Mouse (Mus musculus) B cell, adult 2 months (primary cell): Measurements from ENCODE around the gene Emc3.

ENCODE experiments used
- DNase-seq, 2 experiments: peaks; one replicate each; pipeline ENCODE4 v3.0.0; 2022

Gene Emc3

DNA sequence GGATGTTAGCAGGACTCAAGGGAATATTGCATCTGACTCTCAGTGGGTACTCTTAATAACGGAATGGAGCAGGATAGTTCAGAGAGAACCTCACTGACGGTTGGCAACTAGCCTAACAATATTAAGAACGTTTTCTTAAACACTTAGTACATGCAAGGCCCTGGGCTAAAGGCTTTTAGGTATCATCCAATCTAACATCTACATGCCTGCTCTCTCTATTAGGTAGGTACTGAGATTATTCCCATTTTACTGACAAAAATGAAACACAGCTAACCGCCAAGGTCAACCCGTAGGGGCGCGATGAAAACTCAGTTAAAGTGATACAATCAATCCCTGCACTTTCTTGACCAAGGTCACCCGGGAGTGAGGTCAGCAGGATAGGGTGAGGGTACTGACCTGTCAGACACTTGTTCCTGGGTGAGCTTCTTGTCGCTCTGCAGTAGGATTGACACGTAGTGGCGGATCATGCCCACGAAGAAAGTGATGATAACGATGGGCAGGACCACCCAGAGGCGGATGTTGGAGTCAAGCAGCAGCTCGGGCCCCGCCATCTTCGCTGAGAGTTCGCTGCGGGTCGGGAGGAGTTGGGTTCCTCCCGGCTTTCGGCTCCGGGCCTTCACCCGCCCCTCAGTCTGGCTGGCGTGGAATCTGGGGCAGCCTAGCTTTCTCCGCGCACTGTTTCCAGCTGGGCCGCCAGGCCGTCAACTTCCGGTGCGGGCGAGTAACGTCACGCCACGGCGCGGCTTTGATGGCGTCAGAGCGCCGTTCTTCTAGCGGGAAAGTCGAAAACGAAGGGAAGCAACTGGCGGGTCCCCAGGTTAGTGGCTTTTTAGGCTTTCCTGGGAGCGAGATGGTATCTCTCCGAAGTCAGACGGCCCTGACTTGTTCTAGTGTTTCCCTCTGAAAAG lies at the start of gene Emc3, which contains the start of gene Fancd2:
Emc3 (minus strand) TSS at position 721 of the 908 bp plus-strand sequence.
Fancd2 (plus strand) TSS at position 751 of the 908 bp plus-strand sequence.
- peak; percentile 97 for DNase-seq

DNA sequence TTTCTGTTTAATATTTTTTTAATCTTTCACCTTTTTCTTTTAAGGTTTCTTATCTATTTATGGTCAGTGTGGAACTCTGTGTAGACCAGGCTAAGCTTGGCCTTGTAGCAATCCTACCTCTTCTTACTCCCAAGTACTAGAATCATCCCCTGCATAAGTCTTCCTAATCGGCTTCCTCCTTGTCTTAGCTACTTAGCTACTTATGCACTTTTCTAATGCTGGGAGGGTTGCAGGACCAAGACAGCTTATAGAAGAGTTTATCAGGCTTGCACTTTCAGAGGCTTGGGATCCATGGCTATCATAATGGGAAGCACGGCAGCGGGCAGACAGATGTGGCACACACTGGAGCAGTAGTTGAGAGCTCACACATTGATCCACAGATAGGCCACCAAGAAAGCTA lies 47.9 kb upstream of the Emc3 start:
- no peak for DNase-seq

- no peak for DNase-seq
These were observed 44.6 kb upstream of the Emc3 start for GRCm38 (mm10) chr6:113576044-113576443.

GRCm38 (mm10) chr6:113564557-113564956 lies 33.1 kb upstream of the Emc3 start:
- DNase-seq: no peak

DNA sequence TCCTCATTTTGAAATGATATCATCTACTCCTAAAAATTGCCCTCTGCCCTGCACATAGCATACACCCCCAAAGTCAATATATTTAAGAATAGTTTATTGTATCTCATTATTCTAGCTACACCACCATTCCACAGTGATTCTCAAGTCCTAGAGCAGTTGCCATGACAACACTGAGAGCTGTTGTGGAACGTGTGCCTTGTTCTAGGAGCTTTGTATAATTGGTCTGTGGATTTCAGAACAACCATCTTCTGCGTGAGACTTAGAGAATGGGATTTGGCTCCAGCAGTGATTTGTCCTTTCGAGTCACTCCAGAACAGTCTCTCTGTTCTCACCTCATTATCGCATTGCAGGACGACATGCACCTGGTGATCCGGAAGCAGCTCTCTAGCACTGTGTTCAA lies 28.3 kb upstream of the Emc3 start:
- DNase-seq: no peak

GRCm38 (mm10) chr6:113543906-113544481 lies 12.5 kb upstream of the Emc3 start:
- no peak for DNase-seq

GRCm38 (mm10) chr6:113541610-113542009 lies 10.2 kb upstream of the Emc3 start:
- DNase-seq: no peak

DNA sequence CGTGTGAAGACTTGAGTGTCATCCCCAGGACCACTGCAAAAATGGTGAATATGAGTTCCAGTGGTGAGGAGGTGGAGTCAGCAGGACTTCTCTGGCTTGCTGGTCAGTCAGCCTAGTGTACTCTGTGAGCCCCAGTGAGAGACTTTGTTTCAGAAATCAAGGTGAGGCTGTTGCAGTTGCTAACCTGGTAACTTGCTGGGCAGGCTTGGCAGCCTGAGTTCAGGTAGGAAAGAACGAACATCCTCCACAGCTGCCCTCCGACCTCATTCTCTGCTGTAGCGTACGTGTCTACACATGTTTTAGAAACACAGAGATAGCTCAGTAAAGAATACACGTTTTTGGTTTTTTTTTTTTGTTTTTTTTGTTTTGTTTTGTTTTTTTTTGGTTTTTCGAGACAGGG lies 3.4 kb upstream of the Emc3 start:
- DNase-seq: no peak

DNA sequence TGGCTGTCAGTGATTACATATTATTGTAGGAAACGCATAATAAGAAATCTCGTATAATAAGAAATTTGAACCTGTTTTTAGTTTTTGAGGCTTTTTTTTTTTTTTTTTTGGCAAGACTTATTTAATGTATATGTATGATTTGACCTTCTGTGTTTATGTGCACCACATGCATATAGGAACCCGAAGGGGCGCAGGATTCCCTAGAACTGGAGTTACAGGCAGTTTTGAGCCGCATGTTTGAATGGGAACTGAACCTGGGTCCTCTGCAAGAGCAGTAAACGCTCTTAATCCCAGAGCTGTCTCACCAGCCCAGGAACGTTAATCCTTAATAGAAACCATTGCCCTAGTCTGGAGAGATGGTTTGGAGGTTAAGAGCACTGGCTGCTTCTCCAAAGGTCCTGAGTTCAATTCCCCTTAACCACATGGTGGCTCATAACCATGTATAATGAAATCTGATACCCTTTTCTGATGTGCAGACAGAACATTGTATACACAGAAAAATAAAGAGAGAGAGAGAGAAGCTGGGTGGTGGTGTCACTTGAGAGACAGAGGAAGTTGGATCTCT lies 470 bp upstream of the Emc3 start:
- DNase-seq: no peak

- no peak for DNase-seq
These were observed 8.0 kb downstream of the Emc3 start for GRCm38 (mm10) chr6:113523420-113523819.

- no peak for DNase-seq
These were observed 9.1 kb downstream of the Emc3 start for GRCm38 (mm10) chr6:113522310-113522709.

DNA sequence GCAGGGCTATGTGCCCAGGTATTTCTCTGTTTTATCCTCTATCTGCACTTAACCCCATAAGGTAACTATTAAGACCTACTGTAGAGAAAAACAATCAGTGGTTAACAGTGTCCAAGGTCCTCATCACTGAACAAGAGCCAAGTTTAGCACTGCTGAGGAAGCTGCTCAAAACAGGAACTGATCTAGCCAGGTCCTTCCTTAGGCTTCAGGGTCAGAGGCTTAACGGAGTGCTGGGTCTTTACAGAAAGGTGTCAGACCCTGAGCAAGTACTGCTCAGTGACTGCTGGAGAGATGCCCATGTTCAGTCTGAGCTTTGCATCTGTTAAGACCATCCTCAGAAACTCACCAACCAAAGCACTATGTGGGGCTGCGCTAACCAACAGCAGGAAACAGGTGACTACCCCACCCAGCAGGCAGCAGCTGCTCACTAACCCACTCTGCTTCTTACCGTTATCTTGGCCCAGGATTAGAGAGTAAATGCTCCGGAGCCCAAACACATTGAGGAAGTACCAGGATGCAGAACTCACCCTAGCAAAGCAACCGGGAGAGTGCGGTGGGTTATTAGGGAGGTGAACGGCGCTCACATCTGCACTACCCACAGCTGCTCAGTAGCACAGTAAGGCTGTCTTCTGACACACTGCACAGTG lies 13.9 kb downstream of the Emc3 start:
- no peak for DNase-seq

GRCm38 (mm10) chr6:113514600-113514999 lies 16.9 kb downstream of the Emc3 start:
- no peak for DNase-seq

GRCm38 (mm10) chr6:113513944-113514343 lies 17.5 kb downstream of the Emc3 start:
- DNase-seq: no peak

GRCm38 (mm10) chr6:113508947-113509280 lies 22.5 kb downstream of the Emc3 start:
- no peak for DNase-seq

DNA sequence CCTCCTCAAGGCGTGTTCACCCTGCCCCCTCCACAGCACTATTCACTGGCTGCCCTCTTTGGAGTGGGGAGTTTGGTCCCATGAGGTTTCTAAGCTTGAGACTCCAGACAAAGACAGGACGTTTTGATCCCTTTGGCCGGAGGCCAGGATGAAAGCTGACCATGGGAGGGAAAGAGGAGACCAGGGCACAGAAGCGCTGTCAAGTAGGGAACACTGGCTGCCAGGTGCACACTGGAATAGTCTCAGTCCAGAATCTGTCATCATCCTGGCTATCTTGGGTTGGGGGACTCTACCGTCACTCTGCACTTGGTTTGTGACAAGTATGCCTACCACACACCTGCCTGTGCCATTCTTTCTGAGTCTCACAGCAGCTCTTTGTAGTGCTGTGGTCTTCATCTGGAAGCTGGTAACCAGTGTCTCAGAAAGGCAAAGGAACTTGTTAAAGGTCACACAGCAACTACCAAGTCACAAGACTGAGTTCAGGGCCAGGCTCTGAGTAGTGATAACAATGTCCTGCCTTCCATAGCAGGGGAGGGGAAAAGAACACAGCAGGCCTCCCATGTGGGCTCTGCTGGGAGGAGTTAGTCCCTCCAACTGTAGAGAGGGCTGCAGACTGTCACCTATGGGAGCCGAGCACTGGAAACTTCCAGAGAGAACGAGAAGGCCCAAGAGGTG lies 23.0 kb downstream of the Emc3 start:
- no peak for DNase-seq

GRCm38 (mm10) chr6:113507130-113507529 lies 24.3 kb downstream of the Emc3 start:
- no peak for DNase-seq

- DNase-seq: no peak
These were observed 25.8 kb downstream of the Emc3 start for GRCm38 (mm10) chr6:113505689-113506088.

DNA sequence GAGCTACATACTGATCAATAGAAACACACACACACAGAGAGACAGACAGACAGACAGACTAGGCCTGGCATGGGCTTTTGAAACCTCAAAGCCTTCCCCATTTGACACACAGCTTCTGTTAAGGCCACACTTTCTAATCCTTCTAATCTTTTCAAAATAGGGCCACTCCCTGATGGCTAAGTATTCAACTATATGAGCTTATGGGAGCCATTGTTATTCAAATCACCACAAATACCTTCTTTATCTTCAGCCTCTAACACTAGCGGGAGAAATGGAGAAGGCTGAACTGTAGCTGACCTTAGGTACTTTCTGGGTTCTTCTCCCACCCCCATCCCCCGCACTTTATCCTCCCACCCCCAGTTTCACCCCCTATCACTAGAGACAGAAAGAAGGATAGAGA lies 28.7 kb downstream of the Emc3 start:
- no peak for DNase-seq

DNA sequence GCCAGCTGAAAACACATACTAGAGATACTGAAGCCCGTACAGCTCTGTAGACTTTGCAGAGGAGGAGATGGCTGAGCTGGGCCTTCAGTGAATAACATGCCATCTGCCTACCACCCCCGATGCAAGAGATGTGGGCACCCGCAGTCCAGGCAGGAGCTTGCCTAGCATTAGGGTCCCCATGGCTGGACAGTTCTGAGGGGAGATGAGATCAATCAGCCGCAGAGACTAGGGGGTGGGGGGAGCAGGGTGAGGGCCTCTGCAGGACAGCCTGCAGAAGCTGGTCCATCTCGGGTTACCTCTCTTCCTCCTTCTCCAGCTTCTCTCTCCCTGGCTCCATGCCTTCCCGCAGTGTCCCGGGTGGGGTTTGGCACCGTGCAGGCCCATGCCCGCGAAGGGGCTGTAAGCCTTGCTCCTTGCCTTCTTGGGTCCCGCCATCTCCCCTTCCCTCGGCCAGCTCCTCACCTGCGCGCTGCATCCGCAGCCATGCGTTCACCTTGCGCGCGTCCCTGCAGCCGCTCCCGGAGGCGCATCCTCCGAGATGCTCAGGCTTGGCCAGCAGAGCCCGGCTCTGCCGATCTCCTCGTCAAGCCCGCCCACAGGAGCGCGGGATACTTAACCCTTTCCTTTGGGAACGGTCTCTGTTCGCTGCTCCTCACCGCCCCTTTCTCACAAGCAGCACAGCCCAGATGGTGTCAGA lies 29.9 kb downstream of the Emc3 start, which contains the start of gene Prrt3:
Prrt3 (minus strand) TSS at position 544 of the 697 bp plus-strand sequence.
- DNase-seq: no peak

GRCm38 (mm10) chr6:113499346-113499745 lies 32.1 kb downstream of the Emc3 start:
- DNase-seq: peak; percentile 13 to 20

DNA sequence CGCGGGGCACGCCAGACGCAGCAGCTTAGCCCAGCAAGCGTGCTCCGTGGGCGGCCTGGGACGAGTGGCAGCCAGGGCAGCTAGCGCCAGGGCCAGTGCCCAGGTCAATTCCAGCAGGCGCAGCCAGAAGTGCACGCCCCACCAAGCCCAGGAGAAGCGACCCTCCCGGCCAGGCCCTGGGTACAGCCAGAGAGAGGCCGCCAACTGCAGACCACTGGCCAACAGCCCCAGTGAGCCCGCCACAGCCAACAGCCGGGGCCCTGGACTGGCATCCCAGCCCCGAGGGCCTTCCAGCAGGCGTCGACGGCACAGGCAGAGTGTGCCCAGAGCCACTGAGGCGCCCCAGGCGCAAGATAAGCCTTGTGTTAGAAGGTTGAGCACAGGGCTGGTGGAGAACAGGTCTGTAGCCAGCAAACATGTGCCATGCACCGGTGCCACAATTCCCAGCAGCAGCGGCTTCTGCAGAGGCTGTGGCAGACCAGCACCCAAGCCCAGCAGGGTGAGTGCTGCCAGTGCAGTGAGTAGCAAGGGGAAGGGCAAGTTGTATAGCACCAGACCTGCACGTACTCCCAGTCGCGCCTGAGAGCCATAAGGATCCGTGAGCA lies 36.3 kb downstream of the Emc3 start:
- DNase-seq: no peak
